ENCODE assay signal across 30 mouse cellular contexts in genomic region chr4:123814030-123814501, GRCm38 (mm10). TPM values are rescaled to one million over a fixed set of nuclear protein-coding genes. Genes with fewer than 3 reads are reported as not detected.
DNase-seq lines count a peak whose midpoint lies in the region; ATAC-seq lines count a peak whose summit lies in the region.
"Had no signal": no experiment of that assay in that cellular context is flagged by ENCODE, and none has a peak within 500 bp of the region (broad histone marks: within the 10 kb centered on the region; RNA-seq: fewer than 3 reads in every experiment).

No protein-coding gene starts in this region.

- no peaks in the 10 kb centered on the region for H3K9me3 ChIP-seq in heart, embryonic 16.5 days (replicated peaks; ENCODE audit: control insufficient read depth, low read length)
- no peaks in the 10 kb centered on the region for H3K9me3 ChIP-seq in heart, embryonic 10.5 days
- H3K9me3 ChIP-seq: hindbrain, embryonic 15.5 days; limb, embryonic 13.5 days; liver, embryonic 12.5 days had no signal

- peaks cover 9% of the 10 kb centered on the region for H3K4me1 ChIP-seq in heart, embryonic 16.5 days (ENCODE audit: control insufficient read depth, insufficient read depth, low read length)
- peaks cover 12% of the 10 kb centered on the region; the same call in 1 of the 2 replicates for H3K4me1 ChIP-seq in heart, embryonic 10.5 days
- H3K4me1 ChIP-seq: hindbrain, embryonic 15.5 days; limb, embryonic 13.5 days; liver, embryonic 12.5 days; megakaryocyte, embryonic 14.5 days had no signal

- no peak overlapping the region for H3K4me2 ChIP-seq in heart, embryonic 16.5 days (ENCODE audit: low read depth, low read length)
- H3K4me2 ChIP-seq: hindbrain, embryonic 15.5 days; limb, embryonic 13.5 days; liver, embryonic 12.5 days had no signal

- no peak for DNase-seq in heart, embryonic 10.5 days (ENCODE audit: low spot score)
- DNase-seq in kidney, postnatal 4 days = peak; percentile 16 to 43
- DNase-seq in kidney, postnatal 36 days = no peak
- peak; percentile 66 for DNase-seq in NIH3T3 (ENCODE audit: low read depth)
- DNase-seq in retina, postnatal 1 day = peak; percentile 65
- no peak for DNase-seq in spleen, adult 18-20 months
- DNase-seq in layer of hippocampus, adult 18-20 months (ENCODE audit: low spot score in 2 of 2) = no peak
- DNase-seq: adrenal gland, postnatal 36 days; cerebellum, adult 11-12 months; cerebellum, postnatal 14 days; forebrain, postnatal 0 days; gastrocnemius, postnatal 36 days; heart, adult 2 months; heart, postnatal 36 days; kidney, postnatal 10 days; lung, adult 18-20 months; lung, postnatal 36 days; thymus, adult 2 months; thymus, postnatal 4 days had no signal

- ATAC-seq in heart, embryonic 16.5 days (replicated peaks; ENCODE audit: extremely low read depth, insufficient read depth, low FRiP score) = 0 out of 2 replicates have a peak, but pooled peaks have one; percentile 14
- ATAC-seq: forebrain, postnatal 0 days; liver, embryonic 12.5 days; midbrain, embryonic 16.5 days had no signal

- H3K27me3 ChIP-seq in heart, embryonic 16.5 days (ENCODE audit: control insufficient read depth, insufficient read depth, low read length) = no peaks in the 10 kb centered on the region
- no peaks in the 10 kb centered on the region for H3K27me3 ChIP-seq in heart, embryonic 10.5 days (ENCODE audit: insufficient read depth, poor library complexity, severe bottlenecking)
- H3K27me3 ChIP-seq: hindbrain, embryonic 15.5 days; limb, embryonic 13.5 days; liver, embryonic 12.5 days; megakaryocyte, embryonic 14.5 days had no signal

- no peak overlapping the region for H3K4me3 ChIP-seq in heart, embryonic 16.5 days (ENCODE audit: low read length)
- no peak overlapping the region for H3K4me3 ChIP-seq in heart, embryonic 10.5 days
- H3K4me3 ChIP-seq: heart, adult 2 months; hindbrain, embryonic 15.5 days; limb, embryonic 13.5 days; liver, embryonic 12.5 days; megakaryocyte, embryonic 14.5 days had no signal

- H3K27ac ChIP-seq in heart, embryonic 16.5 days (ENCODE audit: low read length) = no peak overlapping the region
- no peak overlapping the region for H3K27ac ChIP-seq in heart, embryonic 10.5 days
- H3K27ac ChIP-seq: heart, adult 2 months; hindbrain, embryonic 15.5 days; limb, embryonic 13.5 days; liver, embryonic 12.5 days had no signal

- H3K9ac ChIP-seq in heart, embryonic 16.5 days (ENCODE audit: low read length) = no peak overlapping the region
- H3K9ac ChIP-seq: forebrain, postnatal 0 days; hindbrain, embryonic 15.5 days; limb, embryonic 13.5 days; liver, embryonic 12.5 days had no signal

- WGBS in heart, embryonic 16.5 days = 67% methylated on average over 7 of the region's 7 CpGs
- 75% methylated on average over 7 of the region's 7 CpGs for WGBS in heart, embryonic 10.5 days

- no peaks in the 10 kb centered on the region for H3K36me3 ChIP-seq in heart, embryonic 16.5 days (ENCODE audit: control insufficient read depth, insufficient read depth)
- H3K36me3 ChIP-seq in heart, embryonic 10.5 days = no peaks in the 10 kb centered on the region
- H3K36me3 ChIP-seq: hindbrain, embryonic 15.5 days; limb, embryonic 13.5 days; liver, embryonic 12.5 days had no signal

RNA-seq across cellular contexts. Expression of gene Rhbdl2, which starts 26.4 kb away (rescaled TPM):
- 3.4 and 4.1 TPM in 2 replicates for polyA plus RNA-seq in heart, embryonic 16.5 days (2015; fragmentation: Nextera tagmentation; extraction: Ambion mirVana)
- 1.5 and 2.3 TPM in 2 replicates for polyA plus RNA-seq in heart, embryonic 10.5 days (2016; fragmentation: Nextera tagmentation; extraction: Ambion mirVana)
- under 1 TPM in 1 of 2 experiments, not detected in 1; 0.23 TPM for total RNA-seq in layer of hippocampus, adult 18-20 months (2021)
- total RNA-seq: gastrocnemius, postnatal 36 days; heart, adult 2 months; heart, postnatal 36 days had no signal
- polyA plus RNA-seq: liver, embryonic 12.5 days had no signal

RNA-seq across cellular contexts. Expression of gene 4933427I04Rik, which starts 45.4 kb away (rescaled TPM):
- polyA plus RNA-seq in heart, embryonic 16.5 days (2015; fragmentation: Nextera tagmentation; extraction: Ambion mirVana) = 0.06 TPM in 1 of 2 replicates, not detected in the other
- 0.06 TPM in 1 of 2 replicates, not detected in the other for polyA plus RNA-seq in heart, embryonic 10.5 days (2016; fragmentation: Nextera tagmentation; extraction: Ambion mirVana)
- not detected for total RNA-seq in layer of hippocampus, adult 18-20 months (2021)
- total RNA-seq: adrenal gland, adult 18-20 months; adrenal gland, postnatal 36 days; forebrain, postnatal 0 days; gastrocnemius, postnatal 36 days; heart, adult 2 months; heart, postnatal 36 days; left cerebral cortex, postnatal 25 days had no signal
- polyA plus RNA-seq: forebrain, embryonic 11.5 days; heart, adult 2 months; heart, embryonic 14.5 days; intestine, embryonic 14.5 days; liver, embryonic 12.5 days had no signal

Comparison
In these comparisons a context has a peak if more than half of its experiments do, and no peak if none do; other contexts are left out.
1. DNase-seq: peak in kidney, postnatal 4 days (2 of 2), NIH3T3 (single experiment) and retina, postnatal 1 day (single experiment); none in heart, embryonic 10.5 days (single experiment), kidney, postnatal 36 days (0 of 2), spleen, adult 18-20 months (0 of 2) and layer of hippocampus, adult 18-20 months (0 of 2).